Mouse (Mus musculus) limb, embryonic 10.5 days (tissue): ENCODE measurements around the gene Tor1a. TPM values are rescaled to one million over a fixed set of nuclear protein-coding genes. Genes with fewer than 3 reads are reported as not detected.

Experiments used
- polyA plus RNA-seq: library from polyadenylated mRNA; unstranded; fragments of >200 nt; fragmentation: Nextera tagmentation; extraction: Ambion mirVana; gene quantifications from 2 replicates; pipeline ENCODE4 v1.2.1, GENCODE M21; 2016

The Tor1a gene
- polyA plus RNA-seq, 1 experiment from 2014 or later = 77.7 TPM

Other genes starting within 250 kb of the Tor1a start
- 2.1 and 4.0 TPM in 2 replicates for gene 1700001O22Rik, start 164.3 kb downstream of the Tor1a start, polyA plus RNA-seq
- 138 and 141 TPM in 2 replicates for gene Ntmt1, start 160.1 kb downstream of the Tor1a start, polyA plus RNA-seq
- gene Asb6, start 137.6 kb downstream of the Tor1a start, polyA plus RNA-seq = 59.4 and 61.3 TPM in 2 replicates
- 111 and 140 TPM in 2 replicates for gene Prrx2, start 133.0 kb downstream of the Tor1a start, polyA plus RNA-seq
- gene Ptges, start 38.1 kb downstream of the Tor1a start, polyA plus RNA-seq = 10.1 and 11.8 TPM in 2 replicates
- gene Tor1b, start 15.0 kb downstream of the Tor1a start, polyA plus RNA-seq = 26.7 and 27.6 TPM in 2 replicates
- 47.1 and 50.5 TPM in 2 replicates for gene BC005624, start 14.3 kb upstream of the Tor1a start, polyA plus RNA-seq
- 10.9 and 18.1 TPM in 2 replicates for gene Usp20, start 14.3 kb upstream of the Tor1a start, polyA plus RNA-seq
- gene Fnbp1, start 174.1 kb upstream of the Tor1a start, polyA plus RNA-seq = 11.4 and 14.6 TPM in 2 replicates
- gene Gpr107, start 184.4 kb upstream of the Tor1a start, polyA plus RNA-seq = 29.0 and 38.0 TPM in 2 replicates